Mouse (Mus musculus) lung, postnatal 4 days (tissue): ENCODE data around the gene Gm17304.

Experiments
- DNase-seq, 2 experiments: peaks; one replicate each; pipeline ENCODE4 v3.0.0; 2021

The Gm17304 gene

GRCm38 (mm10) chr5:106608798-106609197 is at the start of gene Gm17304:
Gene Gm17304 (plus strand): TSS chr5:106609098.
- no peak for DNase-seq

- peak in 1 of 2 experiments; percentile 35 for DNase-seq
Observed at GRCm38 (mm10) chr5:106560631-106561498, 48.0 kb upstream of the Gm17304 start.

- no peak for DNase-seq
Observed at GRCm38 (mm10) chr5:106561499-106561822, 47.4 kb upstream of the Gm17304 start.

- no peak for DNase-seq
Observed at GRCm38 (mm10) chr5:106566025-106566424, 42.9 kb upstream of the Gm17304 start.

DNA sequence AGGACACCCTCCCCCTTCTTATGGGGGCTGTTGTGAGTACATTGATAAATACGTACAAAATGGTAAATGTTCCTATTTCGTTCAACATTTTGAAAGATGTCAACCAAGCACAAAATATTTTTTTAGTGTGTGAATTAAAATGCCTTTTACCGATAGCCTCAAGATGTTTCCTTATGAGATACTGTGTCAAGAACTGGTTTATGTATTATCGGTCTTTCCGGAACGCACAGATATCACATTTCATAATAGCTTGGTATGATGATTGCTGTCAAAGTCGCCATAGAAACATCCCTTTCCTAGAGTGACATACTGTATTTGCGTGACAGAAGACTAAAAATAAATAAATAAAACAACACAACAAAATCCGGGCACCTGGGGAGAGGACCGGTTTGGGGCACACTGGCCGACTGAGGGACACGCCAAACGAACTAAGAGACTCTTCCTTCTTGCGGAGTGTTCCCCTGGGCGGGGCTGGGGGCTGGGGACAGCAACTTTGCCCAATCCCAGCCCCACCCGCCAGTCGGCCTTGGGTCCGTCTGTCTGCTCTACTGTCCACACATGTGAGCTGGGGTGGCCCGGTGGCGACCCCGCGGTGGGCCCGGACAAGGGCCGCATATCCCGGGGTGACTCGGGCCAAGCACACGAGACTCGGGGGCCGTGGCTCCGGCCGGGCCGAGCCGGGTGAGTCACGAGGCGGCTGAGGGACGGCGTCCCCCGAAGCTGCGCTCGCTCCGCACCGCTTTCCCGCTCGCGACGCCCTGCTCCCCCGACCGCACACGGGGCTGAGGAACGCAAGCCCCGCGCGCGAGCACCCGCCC is 34.9 kb upstream of the Gm17304 start:
- DNase-seq = peak in 1 of 2 experiments; percentile 27

GRCm38 (mm10) chr5:106574560-106574946 is 34.3 kb upstream of the Gm17304 start:
- peak; percentile 84 to 89 for DNase-seq

DNA sequence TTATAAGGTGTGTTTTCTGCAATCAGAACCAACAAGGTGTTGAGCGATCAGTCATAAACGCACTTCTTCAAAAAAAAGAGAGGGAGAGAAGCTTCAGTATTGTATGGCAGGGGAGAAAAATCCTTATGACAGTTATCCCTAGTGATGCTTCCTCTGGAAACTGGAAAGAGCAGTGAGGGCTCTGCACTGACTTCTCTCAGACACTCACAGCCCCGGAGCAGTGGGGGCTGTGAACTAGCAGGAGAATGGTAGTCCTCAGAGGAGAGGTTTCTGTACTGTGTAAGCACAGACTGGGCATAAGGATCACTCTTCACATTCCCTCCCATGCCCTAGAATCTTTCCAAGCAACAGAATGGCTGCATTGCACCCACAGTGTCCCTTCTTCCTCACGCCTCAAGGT is 33.8 kb upstream of the Gm17304 start:
- no peak for DNase-seq

GRCm38 (mm10) chr5:106577237-106577888 is 31.5 kb upstream of the Gm17304 start:
- DNase-seq = no peak

GRCm38 (mm10) chr5:106580943-106581342 is 28.0 kb upstream of the Gm17304 start:
- DNase-seq = no peak

DNA sequence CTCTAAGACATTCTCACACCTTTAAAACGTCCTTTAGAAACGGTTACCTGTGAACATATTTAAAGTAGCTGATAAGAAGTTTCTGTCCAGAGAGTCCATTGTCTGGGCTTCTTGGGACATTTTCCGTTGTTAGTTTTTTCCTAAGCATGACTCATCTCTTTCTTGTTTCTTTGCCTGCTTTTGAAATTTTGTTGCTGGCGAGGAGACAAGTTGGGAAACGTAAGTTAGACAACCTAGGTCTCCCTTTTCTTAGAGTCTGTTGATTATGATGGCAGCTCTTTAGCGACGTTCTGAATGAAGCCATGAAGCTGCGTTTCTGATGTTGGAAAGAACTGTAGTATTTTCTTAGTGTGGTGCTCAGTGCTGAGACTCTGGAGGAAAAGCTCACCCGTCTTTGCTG is 19.9 kb upstream of the Gm17304 start:
- DNase-seq = no peak

- DNase-seq = no peak
Observed at GRCm38 (mm10) chr5:106589670-106590069, 19.2 kb upstream of the Gm17304 start.

GRCm38 (mm10) chr5:106590686-106591085 is 18.2 kb upstream of the Gm17304 start:
- no peak for DNase-seq

DNA sequence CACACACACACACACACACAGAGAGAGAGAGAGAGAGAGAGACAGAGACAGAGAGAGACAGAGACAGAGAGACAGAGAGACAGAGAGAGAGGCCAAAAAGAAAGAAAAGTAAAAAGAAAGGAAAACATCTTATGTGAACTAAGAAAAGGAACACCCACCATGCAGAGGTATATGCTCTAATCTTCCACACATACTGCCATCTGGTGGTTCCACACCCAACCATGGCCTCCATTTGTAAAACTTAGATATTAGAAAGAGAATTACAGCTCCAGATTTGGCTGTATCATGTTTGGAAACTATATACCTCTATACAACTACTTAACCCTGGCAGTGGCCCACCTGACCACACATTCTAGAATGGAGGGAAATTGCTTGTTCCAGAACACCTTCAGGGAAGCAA is 14.5 kb upstream of the Gm17304 start:
- no peak for DNase-seq

DNA sequence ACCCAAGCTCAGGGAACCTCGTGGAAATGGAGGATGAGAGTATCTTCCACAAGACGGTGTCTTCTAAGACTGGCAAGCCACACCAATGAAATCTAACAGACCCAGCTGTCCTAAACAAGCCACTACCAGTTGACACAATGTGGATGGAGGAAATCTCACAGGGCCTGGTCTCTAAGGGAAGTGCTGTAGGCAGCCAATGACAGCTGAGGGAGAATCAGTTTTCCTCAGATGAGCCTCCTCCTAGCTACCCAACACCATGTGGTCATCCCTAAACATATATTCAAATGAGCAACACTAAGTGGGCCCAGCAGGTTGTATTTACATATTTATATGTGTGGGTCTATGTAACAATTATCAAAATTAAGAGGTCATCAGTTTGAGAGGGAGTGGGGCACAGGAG is 11.4 kb upstream of the Gm17304 start:
- DNase-seq = no peak

GRCm38 (mm10) chr5:106599482-106599881 is 9.4 kb upstream of the Gm17304 start:
- no peak for DNase-seq

DNA sequence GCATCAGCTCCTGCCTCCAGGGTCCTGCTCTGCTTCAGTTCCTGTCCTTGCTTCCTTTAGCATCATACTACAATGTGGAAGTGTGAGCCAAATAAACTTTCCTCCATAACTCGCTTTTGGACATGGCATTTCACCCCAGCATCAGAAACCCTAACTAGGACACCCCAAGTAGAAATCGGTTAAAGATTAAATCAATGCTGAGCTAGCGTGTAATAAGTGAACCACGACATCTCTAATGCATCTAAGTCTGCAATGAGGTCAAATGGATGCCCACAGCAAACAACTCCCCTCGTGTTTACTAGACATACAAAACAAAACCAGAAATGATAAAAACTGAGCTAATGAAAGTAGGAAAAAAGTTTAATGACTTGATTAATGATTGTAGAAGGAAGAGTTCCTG is 4.5 kb upstream of the Gm17304 start:
- DNase-seq = no peak

DNA sequence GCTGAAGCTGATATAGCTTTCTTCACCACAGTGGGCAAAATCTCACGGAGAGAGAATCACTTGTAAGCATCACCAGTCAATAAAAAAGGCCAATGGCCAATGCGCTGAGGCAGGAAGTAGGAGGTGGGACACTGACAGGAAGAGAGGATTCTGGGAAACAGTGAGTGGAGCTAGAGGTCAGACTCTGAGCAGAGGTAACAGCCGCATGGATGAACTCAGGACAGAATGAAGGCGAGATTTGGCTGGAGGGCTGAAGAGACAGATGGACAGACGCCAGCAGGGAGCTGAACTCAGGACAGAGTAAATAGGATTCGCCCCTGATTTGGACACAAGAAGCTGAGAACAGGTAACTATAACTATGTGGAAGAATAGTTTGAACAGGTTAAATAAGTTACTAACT is 3.8 kb upstream of the Gm17304 start:
- DNase-seq = no peak

- no peak for DNase-seq
Observed at GRCm38 (mm10) chr5:106607081-106607480, 1.8 kb upstream of the Gm17304 start.

DNA sequence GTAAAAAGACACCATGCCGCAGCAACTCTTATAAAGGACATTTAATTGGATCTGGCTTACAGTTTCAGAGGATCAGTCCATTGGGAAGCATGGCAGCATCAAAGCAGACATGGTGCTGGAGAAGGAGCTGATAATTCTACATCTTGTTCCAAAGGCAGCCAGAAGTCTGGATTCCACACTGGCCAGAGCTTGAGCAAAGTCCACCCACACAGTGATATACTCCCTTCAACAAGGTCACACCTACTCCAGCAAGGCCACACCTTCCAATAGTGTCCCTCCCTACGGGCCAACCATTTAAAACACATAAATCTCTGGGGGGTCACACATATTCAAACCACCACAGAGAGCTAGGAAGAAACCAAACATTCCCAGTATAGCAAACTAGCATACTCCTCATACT is 3.3 kb downstream of the Gm17304 start:
- no peak for DNase-seq

DNA sequence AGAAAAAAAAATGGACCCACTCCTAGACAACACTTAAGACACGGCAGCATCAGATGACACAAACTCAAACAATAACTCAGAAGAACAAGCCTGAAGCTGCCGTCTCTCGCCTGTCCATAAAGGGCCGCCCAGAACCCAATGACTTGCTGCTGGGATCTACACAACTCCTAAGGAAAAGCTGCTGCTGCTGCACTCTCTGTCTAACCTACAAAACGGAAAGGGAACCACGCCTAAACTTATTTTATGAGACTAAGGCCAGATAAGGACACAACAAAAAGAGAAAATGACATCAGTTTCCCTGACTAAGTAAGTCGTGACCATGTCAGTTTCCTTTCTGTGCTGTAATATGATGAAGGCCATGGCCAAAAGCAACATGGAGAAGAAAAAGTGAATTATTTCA is 5.7 kb downstream of the Gm17304 start:
- no peak for DNase-seq

GRCm38 (mm10) chr5:106615006-106615405 is 6.1 kb downstream of the Gm17304 start:
- DNase-seq = no peak

- DNase-seq = no peak
Observed at GRCm38 (mm10) chr5:106620446-106620845, 11.5 kb downstream of the Gm17304 start.

DNA sequence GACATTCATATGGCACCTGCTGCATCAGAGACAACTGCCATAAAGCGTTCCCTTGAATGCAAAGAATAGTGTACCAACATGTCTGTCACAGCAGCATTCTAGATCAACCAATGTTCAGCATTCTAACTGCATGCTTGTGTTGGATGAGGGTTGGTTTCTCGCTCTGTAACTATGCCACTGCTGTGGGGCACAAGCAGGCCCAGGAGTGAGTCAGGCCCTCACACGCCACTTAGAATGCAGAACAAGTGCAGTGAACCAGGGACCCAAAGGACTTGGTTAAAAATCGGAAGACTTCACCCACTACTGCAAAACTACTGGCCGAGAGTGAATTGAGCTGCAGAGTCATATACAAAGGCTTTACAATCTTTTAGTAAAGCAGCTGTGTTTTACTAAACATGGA is 13.3 kb downstream of the Gm17304 start:
- DNase-seq = no peak

DNA sequence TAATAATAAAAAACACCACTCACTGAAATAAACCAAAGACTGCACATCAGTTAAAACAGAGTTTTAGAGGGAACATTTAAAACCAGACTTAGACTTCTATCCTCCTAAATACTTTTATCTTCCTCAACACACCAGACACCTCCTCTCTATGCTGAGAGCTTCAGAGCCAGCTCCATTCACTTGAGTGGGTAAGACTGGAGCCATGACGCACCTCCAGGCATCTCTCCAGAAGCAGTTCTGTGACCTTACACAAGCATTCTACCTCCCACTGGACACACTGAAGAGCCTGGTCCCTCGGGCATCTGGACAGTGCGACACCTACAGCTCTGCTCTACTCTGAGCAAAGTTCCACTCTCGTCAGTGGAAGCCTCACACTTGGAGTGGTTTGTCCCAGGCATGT is 14.4 kb downstream of the Gm17304 start:
- DNase-seq = no peak
